Mouse (Mus musculus): ENCODE data around the gene Trdn. TPM values are rescaled to one million over a fixed set of nuclear protein-coding genes. Genes with fewer than 3 reads are reported as not detected.

Gene Trdn
- total RNA-seq (2021), result under 1 TPM in 1 of 2 experiments, not detected in 1; 0.19 TPM
- long read RNA-seq, experiment 1, partial matches to known transcripts, result 0 of 1 reads
- long read RNA-seq, experiment 1, other reads (novel, unspliced or antisense), result 1 of 1 reads
- long read RNA-seq, experiment 2, partial matches to known transcripts, result 1 of 3 reads
- long read RNA-seq, experiment 2, other reads (novel, unspliced or antisense), result 2 of 3 reads

- DNase-seq (ENCODE audit: low spot score in 2 of 2), result no peak
Observed at GRCm38 (mm10) chr10:33080254-33080653, at the start of gene Trdn. Trdn (plus strand) TSS chr10:33080554.

GRCm38 (mm10) chr10:33060771-33061170 lies 19.6 kb upstream of the Trdn start:
- DNase-seq (ENCODE audit: low spot score in 2 of 2), result no peak

GRCm38 (mm10) chr10:33065566-33065965 lies 14.8 kb upstream of the Trdn start:
- DNase-seq (ENCODE audit: low spot score in 2 of 2), result no peak

- DNase-seq (ENCODE audit: low spot score in 2 of 2), result no peak
Observed at GRCm38 (mm10) chr10:33073126-33073525, 7.2 kb upstream of the Trdn start.

- DNase-seq (ENCODE audit: low spot score in 2 of 2), result no peak
Observed at GRCm38 (mm10) chr10:33082151-33082844, 1.9 kb downstream of the Trdn start.

GRCm38 (mm10) chr10:33082961-33083626 lies 2.7 kb downstream of the Trdn start:
- no peak for DNase-seq (ENCODE audit: low spot score in 2 of 2)

- DNase-seq (ENCODE audit: low spot score in 2 of 2), result no peak
Observed at GRCm38 (mm10) chr10:33083627-33084158, 3.3 kb downstream of the Trdn start.

- DNase-seq (ENCODE audit: low spot score in 2 of 2), result no peak
Observed at GRCm38 (mm10) chr10:33088403-33088802, 8.0 kb downstream of the Trdn start.

GRCm38 (mm10) chr10:33092400-33092799 lies 12.0 kb downstream of the Trdn start:
- no peak for DNase-seq (ENCODE audit: low spot score in 2 of 2)

- no peak for DNase-seq (ENCODE audit: low spot score in 2 of 2)
Observed at GRCm38 (mm10) chr10:33107942-33108341, 27.6 kb downstream of the Trdn start.

- DNase-seq (ENCODE audit: low spot score in 2 of 2), result no peak
Observed at GRCm38 (mm10) chr10:33123028-33123427, 42.7 kb downstream of the Trdn start.

GRCm38 (mm10) chr10:33144911-33145310 lies 64.6 kb downstream of the Trdn start:
- DNase-seq (ENCODE audit: low spot score in 2 of 2), result no peak

- peak in 1 of 2 experiments; percentile 24 for DNase-seq (ENCODE audit: low spot score in 2 of 2)
Observed at GRCm38 (mm10) chr10:33179731-33180631, 99.6 kb downstream of the Trdn start.

- no peak for DNase-seq (ENCODE audit: low spot score in 2 of 2)
Observed at GRCm38 (mm10) chr10:33189031-33189430, 108.7 kb downstream of the Trdn start.

- DNase-seq (ENCODE audit: low spot score in 2 of 2), result no peak
Observed at GRCm38 (mm10) chr10:33195919-33196318, 115.6 kb downstream of the Trdn start.

GRCm38 (mm10) chr10:33198257-33198656 lies 117.9 kb downstream of the Trdn start:
- DNase-seq (ENCODE audit: low spot score in 2 of 2), result no peak

- DNase-seq (ENCODE audit: low spot score in 2 of 2), result no peak
Observed at GRCm38 (mm10) chr10:33210411-33210810, 130.1 kb downstream of the Trdn start.

- no peak for DNase-seq (ENCODE audit: low spot score in 2 of 2)
Observed at GRCm38 (mm10) chr10:33253911-33254310, 173.6 kb downstream of the Trdn start.

- DNase-seq (ENCODE audit: low spot score in 2 of 2), result no peak
Observed at GRCm38 (mm10) chr10:33256202-33256601, 175.8 kb downstream of the Trdn start.

GRCm38 (mm10) chr10:33304982-33305381 lies 224.6 kb downstream of the Trdn start:
- DNase-seq (ENCODE audit: low spot score in 2 of 2), result peak in 1 of 2 experiments; percentile 25

- DNase-seq (ENCODE audit: low spot score in 2 of 2), result no peak
Observed at GRCm38 (mm10) chr10:33353026-33353425, 272.7 kb downstream of the Trdn start.

All from adrenal gland, adult 18-20 months (tissue).